Mouse (Mus musculus): ENCODE measurements around the gene Hba-a2.
"Not testable (repeated sequence)": the region's sequence is repeated elsewhere in the genome, so short reads cannot be mapped to it uniquely, and the experiment has no call there.

Gene Hba-a2

GRCm38 (mm10) chr11:32283091-32283777 is 13.1 kb upstream of the Hba-a2 start, which contains the start of gene Hba-a1:
Gene Hba-a1, plus strand, starts transcription at chr11:32283511.
- not testable (repeated sequence) for DNase-seq (ENCODE audit: low spot score in 2 of 2)

- not testable (repeated sequence) for DNase-seq (ENCODE audit: low spot score in 2 of 2)
Measured at GRCm38 (mm10) chr11:32284582-32284981, 11.7 kb upstream of the Hba-a2 start.

- no peak for DNase-seq (ENCODE audit: low spot score in 2 of 2)
Measured at GRCm38 (mm10) chr11:32285031-32285775, 11.1 kb upstream of the Hba-a2 start.

- DNase-seq (ENCODE audit: low spot score in 2 of 2) = not testable (repeated sequence)
Measured at GRCm38 (mm10) chr11:32285887-32286286, 10.4 kb upstream of the Hba-a2 start.

DNA sequence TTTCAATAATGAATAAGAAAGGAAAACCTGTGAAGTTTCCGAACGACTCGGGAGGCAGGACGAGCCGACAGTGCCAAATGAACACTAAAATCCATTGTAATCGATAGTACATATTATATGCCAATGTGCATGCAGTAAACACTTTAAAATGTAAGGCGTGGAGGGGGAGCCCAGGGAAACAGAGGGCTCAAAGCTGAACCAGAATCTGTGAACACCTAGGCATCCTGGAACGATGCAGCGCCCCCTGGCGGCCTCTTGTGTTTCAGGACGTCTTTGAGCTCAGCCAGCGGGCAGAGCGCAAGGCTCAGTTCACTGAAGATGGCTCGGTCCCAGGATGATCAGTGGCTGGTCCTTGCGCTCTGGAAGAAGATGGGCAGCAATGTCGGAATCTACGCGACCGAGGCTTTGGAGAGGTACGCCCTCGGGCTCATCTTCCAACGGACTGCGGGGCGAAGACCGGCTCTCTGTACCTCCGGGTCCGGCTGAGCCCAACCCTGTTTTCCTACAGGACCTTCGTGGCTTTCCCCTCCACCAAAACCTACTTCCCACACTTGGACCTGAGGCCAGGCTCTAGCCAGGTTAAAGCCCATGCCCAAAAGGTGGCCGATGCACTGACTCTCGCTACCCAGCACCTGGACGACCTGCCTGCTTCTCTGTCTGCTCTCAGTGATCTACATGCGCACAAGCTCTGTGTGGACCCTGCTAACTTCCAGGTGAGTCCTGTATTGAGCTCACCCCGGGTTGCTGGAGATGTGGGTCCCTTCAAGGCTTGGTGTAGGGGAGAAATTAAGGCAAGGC is 9.4 kb upstream of the Hba-a2 start, which contains the start of gene Hbq1b:
Gene Hbq1b (plus strand): TSS at position 271 of the 798 bp plus-strand sequence.
- DNase-seq (ENCODE audit: low spot score in 2 of 2) = peak; percentile 74 to 77

DNA sequence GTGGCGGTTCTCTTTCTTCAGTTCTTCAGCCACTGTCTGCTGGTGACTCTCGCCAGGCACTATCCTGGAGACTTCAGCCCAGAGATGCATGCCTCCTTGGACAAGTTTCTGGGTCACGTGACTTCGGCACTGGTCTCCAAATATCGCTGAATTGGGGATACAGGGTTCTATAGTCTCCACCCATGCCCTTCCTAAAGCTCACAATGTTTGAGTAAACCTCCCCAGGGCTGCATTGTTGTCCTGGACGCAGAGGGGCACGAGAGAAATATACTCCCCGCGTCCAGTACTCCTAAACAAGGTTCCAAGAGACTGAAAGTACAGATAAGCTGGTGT is 8.8 kb upstream of the Hba-a2 start:
- DNase-seq (ENCODE audit: low spot score in 2 of 2) = no peak

DNA sequence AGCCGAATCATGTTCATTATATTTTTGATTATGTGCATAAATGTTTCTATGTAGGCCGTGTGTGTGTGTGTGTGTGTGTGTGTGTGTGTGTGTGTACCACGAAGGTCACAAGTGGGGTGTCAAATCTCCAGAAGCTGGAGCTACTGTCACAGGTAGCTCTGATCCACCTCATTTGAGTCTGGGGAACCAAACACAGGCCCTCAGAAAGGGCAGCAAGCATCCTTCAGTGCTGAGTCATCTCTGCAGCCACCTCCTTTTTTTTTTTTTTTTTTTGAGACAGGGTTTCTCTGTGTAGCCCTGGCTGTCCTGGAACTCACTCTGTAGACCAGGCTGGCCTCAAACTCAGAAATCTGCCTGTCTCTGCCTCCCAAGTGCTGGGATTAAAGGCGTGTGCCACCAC is 3.5 kb upstream of the Hba-a2 start:
- DNase-seq (ENCODE audit: low spot score in 2 of 2) = not testable (repeated sequence)

DNA sequence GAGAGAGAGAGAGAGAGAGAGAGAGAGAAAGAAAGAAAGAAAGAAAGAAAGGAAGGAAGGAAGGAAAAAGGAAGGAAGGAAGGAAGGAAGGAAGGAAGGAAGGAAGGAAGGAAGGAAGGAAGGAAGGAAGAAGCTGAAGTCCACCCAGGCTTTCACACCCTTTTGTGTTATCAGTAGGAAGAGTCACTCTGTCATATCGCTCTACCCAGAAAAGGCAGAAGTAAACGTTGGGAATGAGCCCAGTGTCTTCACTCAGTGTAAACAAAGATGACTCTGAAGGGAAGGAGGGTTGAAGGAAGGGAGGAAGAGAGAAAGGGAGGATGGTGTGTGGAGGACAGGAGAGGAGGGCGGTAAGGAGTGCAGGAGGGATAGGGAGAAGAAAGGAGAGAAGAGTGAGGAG is 2.8 kb upstream of the Hba-a2 start:
- DNase-seq (ENCODE audit: low spot score in 2 of 2) = not testable (repeated sequence)

DNA sequence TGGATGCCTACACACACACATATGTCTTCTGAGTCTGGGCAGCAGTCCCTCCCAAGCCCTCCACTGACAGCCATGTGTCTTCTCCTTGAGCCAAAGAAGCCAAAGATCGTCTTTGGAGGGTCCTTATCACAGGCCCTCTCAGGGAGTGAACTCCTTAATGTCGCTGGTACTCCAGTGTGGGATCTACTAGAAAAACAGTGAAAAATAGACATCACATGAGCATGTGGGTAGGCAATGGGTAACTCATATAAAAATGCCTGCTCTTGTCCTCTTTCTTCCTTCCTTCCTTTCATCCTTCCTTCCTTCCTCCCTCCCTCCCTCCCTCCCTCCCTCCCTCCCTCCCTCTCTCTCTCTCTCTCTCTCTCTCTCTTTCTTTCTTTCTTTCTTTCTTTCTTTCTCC is 1.1 kb downstream of the Hba-a2 start:
- not testable (repeated sequence) for DNase-seq (ENCODE audit: low spot score in 2 of 2)

DNA sequence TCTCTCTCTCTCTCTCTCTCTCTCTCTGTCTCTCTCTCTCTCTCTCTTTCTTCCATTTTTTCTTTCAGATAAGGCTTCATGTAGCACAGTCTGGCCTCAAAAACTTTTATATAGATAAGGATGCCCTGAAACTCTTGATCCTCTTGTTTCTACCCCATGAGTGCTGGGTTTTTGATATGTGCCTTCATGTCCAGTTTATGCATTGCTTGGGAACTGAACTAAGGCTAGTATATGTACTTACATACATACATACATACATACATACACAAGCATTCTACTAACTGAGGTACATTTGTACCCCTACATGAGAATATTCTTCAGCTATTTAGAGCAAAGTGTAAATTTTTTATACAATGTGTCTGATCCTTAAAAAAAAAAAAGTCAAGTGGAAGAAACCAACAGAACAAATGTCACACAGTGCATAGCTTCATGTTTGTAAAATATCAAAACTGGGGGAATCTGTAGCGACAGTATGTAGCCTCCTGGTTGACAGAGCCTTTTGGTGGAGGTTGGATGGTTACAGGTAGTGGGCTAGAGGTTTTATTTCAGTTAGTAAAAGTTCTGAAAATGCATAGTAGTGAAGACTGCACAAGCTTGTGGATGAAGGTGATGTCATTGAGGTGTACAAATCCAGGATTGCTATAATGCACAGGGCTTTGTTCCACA is 1.7 kb downstream of the Hba-a2 start:
- no peak for DNase-seq (ENCODE audit: low spot score in 2 of 2)

- no peak for DNase-seq (ENCODE audit: low spot score in 2 of 2)
Measured at GRCm38 (mm10) chr11:32298532-32298918, 2.2 kb downstream of the Hba-a2 start.

GRCm38 (mm10) chr11:32299865-32300264 is 3.6 kb downstream of the Hba-a2 start, which contains the start of gene Hbq1a:
Gene Hbq1a, plus strand, starts transcription at chr11:32300069.
- peak; percentile 50 to 54 for DNase-seq (ENCODE audit: low spot score in 2 of 2)

- DNase-seq (ENCODE audit: low spot score in 2 of 2) = no peak
Measured at GRCm38 (mm10) chr11:32300279-32301267, 4.3 kb downstream of the Hba-a2 start.

GRCm38 (mm10) chr11:32301506-32301905 is 5.2 kb downstream of the Hba-a2 start:
- DNase-seq (ENCODE audit: low spot score in 2 of 2) = no peak

- peak in 1 of 2 experiments; percentile 19 for DNase-seq (ENCODE audit: low spot score in 2 of 2)
Measured at GRCm38 (mm10) chr11:32302824-32303419, 6.6 kb downstream of the Hba-a2 start.

DNA sequence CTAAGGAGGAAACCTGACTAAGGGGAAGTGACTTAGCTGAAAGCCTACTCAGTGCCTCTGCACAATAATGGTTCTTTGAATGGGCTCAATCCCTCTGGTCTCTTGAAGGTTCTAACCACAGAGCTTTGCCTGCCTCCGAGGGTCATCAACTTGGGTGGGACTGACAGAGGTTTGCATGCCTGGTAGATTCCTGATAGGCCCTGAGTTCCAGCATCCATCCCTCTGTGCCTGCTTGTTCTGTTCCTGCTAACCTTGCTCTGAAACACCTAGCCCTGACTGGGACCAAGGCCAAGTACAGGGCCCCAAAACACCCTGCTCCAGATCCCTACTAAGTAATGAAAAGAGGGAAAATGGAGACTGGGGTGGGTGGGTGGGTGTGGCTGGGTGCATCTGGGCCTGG is 7.2 kb downstream of the Hba-a2 start:
- no peak for DNase-seq (ENCODE audit: low spot score in 2 of 2)

DNA sequence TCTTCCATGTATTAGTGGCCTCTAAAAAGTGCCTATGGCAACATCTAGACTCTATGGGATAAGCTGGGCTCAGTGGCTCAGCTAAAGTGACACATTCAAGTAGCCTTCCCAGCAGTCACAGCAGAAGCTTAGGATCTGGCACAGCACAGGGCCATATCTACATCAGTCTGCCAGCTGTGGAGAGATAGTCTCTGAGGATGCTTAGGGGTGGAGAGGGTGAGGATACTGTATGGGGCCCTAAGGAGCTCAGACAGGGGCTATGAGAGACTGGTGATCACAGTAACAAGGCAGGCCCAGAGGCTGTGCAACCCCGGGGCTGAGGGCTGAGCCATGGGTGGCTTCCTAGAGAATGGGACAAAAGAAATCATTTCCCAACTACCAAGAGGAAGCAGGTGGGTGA is 10.7 kb downstream of the Hba-a2 start:
- no peak for DNase-seq (ENCODE audit: low spot score in 2 of 2)

GRCm38 (mm10) chr11:32309446-32309845 is 13.2 kb downstream of the Hba-a2 start:
- no peak for DNase-seq (ENCODE audit: low spot score in 2 of 2)

GRCm38 (mm10) chr11:32309928-32310327 is 13.6 kb downstream of the Hba-a2 start:
- no peak for DNase-seq (ENCODE audit: low spot score in 2 of 2)

GRCm38 (mm10) chr11:32316009-32316408 is 19.7 kb downstream of the Hba-a2 start:
- no peak for DNase-seq (ENCODE audit: low spot score in 2 of 2)

All from frontal cortex, postnatal 25 days (tissue).